Mouse (Mus musculus) spleen, adult 2 months (tissue): ENCODE results near the gene Dhps.

ENCODE experiments used
- CTCF ChIP-seq: fragments of 200-500 bp; IDR thresholded peaks from 2 replicates; pipeline ENCODE4 v1.5.1; 2011; ENCODE audit warnings: mild to moderate bottlenecking, inconsistent platforms; ENCODE audit not compliant: insufficient read depth, insufficient read length, insufficient replicate concordance; ENCODE audit errors: extremely low read depth
- POLR2A ChIP-seq: fragments of 200-500 bp; IDR thresholded peaks from 2 replicates; pipeline ENCODE4 v1.6.1; 2011; ENCODE audit warnings: low read depth, low read length, inconsistent platforms

- no peak for TF ChIP-seq POLR2A
- TF ChIP-seq CTCF = no peak
Measured at GRCm38 (mm10) chr8:85032622-85033311, 38.8 kb upstream of the Dhps start.
